Comparison of ENCODE assay signal across 7 mouse cellular contexts in genomic region chr4:109657851-109658500, GRCm38 (mm10). TPM values are rescaled to one million over a fixed set of nuclear protein-coding genes. Genes with fewer than 3 reads are reported as not detected.
DNase-seq lines count a peak whose midpoint lies in the region; ATAC-seq lines count a peak whose summit lies in the region.

No protein-coding gene starts in this region.

- H3K4me1 ChIP-seq in lung, embryonic 15.5 days = peaks cover 13% of the 10 kb centered on the region
- peaks cover 3% of the 10 kb centered on the region for H3K4me1 ChIP-seq in brown adipose tissue, adult 24 weeks (ENCODE audit: control insufficient read depth, insufficient read depth, insufficient read length, low read length)

- H3K27me3 ChIP-seq in lung, embryonic 15.5 days = peaks cover 75% of the 10 kb centered on the region

- H3K9ac ChIP-seq in lung, embryonic 15.5 days = no peak overlapping the region

- H3K4me2 ChIP-seq in lung, embryonic 15.5 days = peak overlapping the region; percentile 83

- peak overlapping the region; percentile 42 for H3K4me3 ChIP-seq in lung, embryonic 15.5 days
- peak overlapping the region; percentile 90 for H3K4me3 ChIP-seq in brown adipose tissue, adult 24 weeks (ENCODE audit: insufficient read depth, low read depth, low read length)
- H3K4me3 ChIP-seq in macrophage (ENCODE audit: inconsistent target) = peak overlapping the region; percentile 31

- no peak overlapping the region for H3K27ac ChIP-seq in lung, embryonic 15.5 days
- H3K27ac ChIP-seq in brown adipose tissue, adult 24 weeks (replicated peaks; ENCODE audit: low read depth, low read length) = peak overlapping the region; percentile 86
- no peak overlapping the region for H3K27ac ChIP-seq in macrophage

- peak; percentile 39; the same call in 1 of the 2 replicates for ATAC-seq in lung, embryonic 15.5 days (ENCODE audit: borderline replicate concordance, extremely low read depth, low FRiP score, low TSS enrichment)
- peak; percentile 24 to 26; a peak in 2 of 4 replicates for ATAC-seq in hematopoietic stem cell, adult 5-6 weeks (replicated peaks in 1 of 2; ENCODE audit: insufficient read depth in 1 of 2, low FRiP score in 2 of 2, low TSS enrichment in 1 of 2, low read depth in 1 of 2, poor library complexity in 2 of 2, severe bottlenecking in 2 of 2)

- H3K9me3 ChIP-seq in lung, embryonic 15.5 days = no peaks in the 10 kb centered on the region

- no peak for DNase-seq in lung, postnatal 36 days
- peak; percentile 16 for DNase-seq in thymus, postnatal 14 days
- DNase-seq in layer of hippocampus, adult 9-10 months (ENCODE audit: low spot score) = no peak

- H3K79me2 ChIP-seq in macrophage (ENCODE audit: inconsistent target) = peaks cover 36% of the 10 kb centered on the region

- WGBS in lung, embryonic 15.5 days = 3% methylated on average over 20 of the region's 20 CpGs
- 28% methylated on average over 20 of the region's 20 CpGs for WGBS in macrophage (ENCODE audit: missing documents)

- no peaks in the 10 kb centered on the region for H3K36me3 ChIP-seq in lung, embryonic 15.5 days
- no peaks in the 10 kb centered on the region for H3K36me3 ChIP-seq in macrophage (ENCODE audit: inconsistent target)

RNA-seq across cellular contexts. Expression of gene Cdkn2c, which starts 9.0 kb away (rescaled TPM):
- 16.7 and 18.0 TPM in 2 replicates for polyA plus RNA-seq in lung, embryonic 15.5 days (2015; fragmentation: Nextera tagmentation; extraction: Ambion mirVana)
- 114 and 124 TPM in 2 replicates for polyA plus RNA-seq in brown adipose tissue, adult 24 weeks (2012; ENCODE audit: insufficient read depth, insufficient read length, missing spikeins)
- 26.0 and 49.8 TPM in 2 replicates for total RNA-seq in hematopoietic stem cell, adult 5-6 weeks (2017)
- total RNA-seq in macrophage (2018; cell fraction: chromatin; rRNA removed) = 10 to 100 TPM in 1 of 26 experiments, 1 to 10 TPM in 23, under 1 TPM in 2; 0.52 to 12.3 (median 2.3) TPM
- 10 to 100 TPM in 18 of 26 experiments, 1 to 10 TPM in 8; 6.8 to 25.0 (median 11.6) TPM for total RNA-seq in macrophage (2018; cell fraction: cytosol; rRNA removed)
- total RNA-seq in macrophage (2018; cell fraction: nucleus; rRNA removed) = 10 to 100 TPM in 3 of 26 experiments, 1 to 10 TPM in 23; 3.4 to 18.4 (median 5.4) TPM
- polyA plus RNA-seq in macrophage (2018) = 17.4 to 25.7 TPM (median 19.1 TPM) in 3 replicates

RNA-seq across cellular contexts. Expression of gene Faf1, which starts 18.4 kb away (rescaled TPM):
- polyA plus RNA-seq in lung, embryonic 15.5 days (2015; fragmentation: Nextera tagmentation; extraction: Ambion mirVana) = 24.3 and 25.0 TPM in 2 replicates
- polyA plus RNA-seq in brown adipose tissue, adult 24 weeks (2012; ENCODE audit: insufficient read depth, insufficient read length, missing spikeins) = 26.6 and 28.3 TPM in 2 replicates
- total RNA-seq in hematopoietic stem cell, adult 5-6 weeks (2017) = 50.2 and 69.9 TPM in 2 replicates
- 10 to 100 TPM; 10.6 to 77.5 (median 60.7) TPM for total RNA-seq in macrophage (2018; cell fraction: chromatin; rRNA removed)
- total RNA-seq in macrophage (2018; cell fraction: cytosol; rRNA removed) = 10 to 100 TPM; 14.9 to 23.3 (median 18.8) TPM
- 10 to 100 TPM; 11.7 to 51.8 (median 32.3) TPM for total RNA-seq in macrophage (2018; cell fraction: nucleus; rRNA removed)
- polyA plus RNA-seq in macrophage (2018) = 15.1 to 23.0 TPM (median 20.8 TPM) in 3 replicates

Comparison
In these comparisons a context has a peak if more than half of its experiments do, and no peak if none do; other contexts are left out.
1. H3K4me3 ChIP-seq: peak in every context shown above with its lines; median percentile 90 in brown adipose tissue, adult 24 weeks; 42 in lung, embryonic 15.5 days; 31 in macrophage.